Mouse (Mus musculus) ovary, postnatal 36 days (tissue): ENCODE measurements around the gene Slc35g3.
"Not testable (repeated sequence)": the region's sequence is repeated elsewhere in the genome, so short reads cannot be mapped to it uniquely, and the experiment has no call there.

Experiments used
- DNase-seq: peaks from one replicate; pipeline ENCODE4 v3.0.0; 2022; ENCODE audit warnings: low spot score, mixed read lengths

Gene Slc35g3

DNA sequence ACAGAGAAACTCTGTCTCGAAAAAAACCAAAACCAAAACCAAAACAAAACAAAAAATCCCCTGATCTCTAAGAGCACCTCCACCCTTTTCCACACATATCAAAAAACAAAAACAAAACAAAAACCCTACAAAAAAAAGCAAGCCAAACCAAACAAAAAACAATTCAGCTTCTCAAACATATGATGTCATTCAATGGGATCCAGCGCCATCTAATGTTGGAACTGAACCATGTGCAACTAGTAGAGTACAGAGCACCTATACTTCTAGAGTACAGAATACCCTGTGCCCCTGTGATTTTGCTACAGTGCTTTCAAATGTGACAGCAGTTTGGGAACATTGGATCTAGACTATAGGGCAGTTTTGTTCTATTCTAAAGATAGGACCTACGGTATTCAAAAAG lies 7.1 kb downstream of the Slc35g3 start:
- no peak for DNase-seq

DNA sequence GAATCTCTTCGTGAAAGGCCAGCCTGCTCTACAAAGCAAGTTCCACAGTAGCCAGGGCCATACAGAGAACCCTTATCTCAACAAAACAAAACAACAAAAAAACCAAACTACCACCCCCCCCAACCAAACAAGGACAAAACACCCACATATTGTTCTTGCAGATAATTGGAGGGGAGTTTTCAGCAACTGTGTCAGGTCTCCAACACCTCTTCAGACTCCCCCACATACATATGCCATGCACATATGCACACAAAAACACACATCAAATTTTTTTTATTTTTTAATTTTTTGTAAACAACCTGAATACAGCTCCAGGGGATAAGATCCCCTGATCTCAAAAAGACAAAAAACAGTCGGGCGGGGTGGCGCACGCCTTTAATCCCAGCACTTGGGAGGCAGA lies 7.5 kb downstream of the Slc35g3 start:
- DNase-seq, result no peak

DNA sequence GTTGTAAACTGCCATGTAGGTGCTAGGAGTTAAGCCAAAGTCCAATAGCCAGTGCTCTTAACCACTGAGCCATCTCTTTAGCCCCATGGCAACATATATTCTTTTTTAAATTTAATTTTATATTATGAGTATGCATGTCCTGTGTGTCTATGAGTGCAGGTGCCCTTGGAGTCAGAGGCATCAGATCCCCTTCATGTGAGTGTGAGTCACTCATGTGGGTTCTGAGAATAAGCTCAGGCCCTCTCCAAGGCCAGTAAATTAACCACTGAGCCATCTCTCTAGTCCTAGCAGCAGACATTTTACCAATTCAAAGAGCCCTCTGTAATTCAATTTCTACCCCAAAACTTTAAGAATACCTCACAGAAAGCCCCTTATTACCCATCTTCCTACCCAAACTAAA lies 9.1 kb downstream of the Slc35g3 start:
- no peak for DNase-seq

DNA sequence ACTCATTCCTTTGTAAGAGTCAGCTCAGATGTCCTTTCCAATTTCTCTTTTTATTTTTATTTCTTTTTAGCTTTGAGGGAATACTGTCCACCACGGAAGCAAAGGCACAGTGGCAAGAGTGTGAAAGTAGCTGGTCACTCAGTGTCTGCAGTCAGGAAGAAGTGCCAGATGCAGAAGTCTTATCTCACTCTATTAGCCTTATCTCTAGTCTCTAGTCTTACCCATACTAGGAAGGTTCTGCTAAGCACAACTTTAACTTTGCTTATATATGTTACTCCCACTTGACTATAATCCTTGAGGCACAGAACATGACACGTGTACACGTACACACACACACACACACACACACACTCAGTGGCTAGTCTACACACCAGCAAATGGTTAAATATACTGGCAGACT lies 10.1 kb downstream of the Slc35g3 start:
- no peak for DNase-seq

DNA sequence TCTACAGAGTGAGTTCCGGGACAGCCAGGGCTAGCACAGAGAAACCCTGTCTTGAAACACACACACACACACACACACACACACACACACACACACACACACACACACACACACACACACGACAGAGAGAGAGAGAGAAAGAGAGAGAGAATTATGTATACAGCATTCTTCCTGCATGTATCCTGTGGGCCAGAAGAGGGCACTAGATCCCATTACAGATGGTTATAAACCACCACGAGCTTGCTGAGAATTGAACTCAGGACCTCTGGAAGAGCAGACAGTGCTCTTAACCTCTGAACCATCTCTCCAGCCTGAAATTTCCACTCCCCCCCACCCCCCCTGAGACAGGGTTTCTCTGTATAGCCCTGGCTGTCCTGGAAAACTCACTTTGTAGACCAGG lies 30.4 kb downstream of the Slc35g3 start:
- DNase-seq, result not testable (repeated sequence)

DNA sequence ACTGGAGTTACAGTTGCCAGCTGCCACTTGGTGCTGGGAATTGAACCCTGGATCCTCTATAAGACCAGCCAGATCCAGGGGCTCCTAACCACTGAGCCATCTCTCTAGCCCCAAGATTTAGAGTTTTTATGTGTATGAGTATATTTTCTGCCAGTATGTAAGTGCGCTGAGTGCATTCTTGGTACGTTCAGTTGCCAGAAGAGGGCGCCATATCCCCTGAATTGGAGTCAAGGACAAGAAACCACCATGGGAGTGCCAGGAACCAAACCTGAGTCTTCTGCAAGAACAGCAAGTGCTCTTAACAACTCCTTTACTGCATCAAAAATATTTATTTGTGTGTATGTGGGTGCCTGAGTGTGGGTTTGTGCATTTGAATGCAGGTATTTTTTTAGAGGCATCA lies 32.7 kb downstream of the Slc35g3 start:
- DNase-seq, result no peak

DNA sequence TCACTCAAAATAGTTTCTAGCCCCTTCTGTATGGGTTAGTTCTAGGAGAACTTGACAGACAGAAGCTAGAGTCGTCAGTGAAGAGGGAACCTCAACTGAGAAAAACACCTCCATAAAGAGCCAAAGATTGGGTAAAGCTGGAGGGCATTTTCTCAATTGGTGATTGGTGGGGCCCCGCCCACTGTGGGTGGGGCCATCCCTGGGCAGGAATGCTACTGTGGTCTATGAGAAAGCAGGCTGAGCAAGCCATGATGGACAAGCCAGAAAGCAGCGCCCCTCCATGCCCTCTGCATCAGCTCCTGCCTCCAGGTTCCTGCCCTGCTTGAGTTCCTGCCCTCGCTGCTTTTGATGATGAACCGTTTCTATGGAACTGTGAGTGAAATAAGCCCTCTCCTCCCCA lies 35.8 kb downstream of the Slc35g3 start:
- DNase-seq, result no peak

DNA sequence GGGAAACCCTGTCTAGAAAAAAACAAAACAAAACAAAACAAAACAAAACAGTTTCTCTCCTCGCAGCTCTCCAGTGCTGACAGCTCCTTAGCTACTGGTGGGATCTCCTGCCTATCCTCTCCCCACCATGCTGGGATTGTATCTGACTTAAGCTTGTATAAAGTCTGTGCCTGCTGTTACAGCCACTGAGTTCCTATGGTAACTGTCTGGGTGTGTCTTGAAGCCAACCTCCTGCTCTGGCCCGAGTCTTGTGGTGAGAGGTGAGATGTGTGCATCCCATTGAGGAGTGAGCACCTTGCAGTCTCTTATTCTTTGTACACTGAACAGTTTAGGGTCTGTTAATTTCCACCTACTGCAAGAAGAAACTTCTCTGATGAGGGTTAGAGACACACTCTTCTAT lies 38.7 kb downstream of the Slc35g3 start:
- DNase-seq, result no peak

DNA sequence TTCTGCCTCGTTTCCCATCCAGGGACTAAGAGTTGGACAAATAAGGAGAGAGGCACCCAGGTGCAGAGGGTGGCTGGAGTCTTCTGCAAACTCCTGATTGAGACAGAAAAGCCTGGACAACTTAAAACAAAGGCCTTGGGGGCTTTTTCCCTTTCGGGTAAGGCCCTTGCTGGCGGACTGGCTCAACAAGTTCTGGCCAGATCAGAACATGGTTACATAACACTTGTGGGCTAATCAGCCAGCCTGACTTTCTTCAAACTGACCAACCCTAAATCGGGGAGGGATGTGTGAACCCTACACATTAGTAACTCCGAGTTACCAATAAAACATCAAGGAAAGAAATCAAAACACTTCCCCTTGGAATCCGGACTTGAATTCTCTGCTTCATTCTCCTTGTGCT lies 40.9 kb downstream of the Slc35g3 start:
- no peak for DNase-seq

DNA sequence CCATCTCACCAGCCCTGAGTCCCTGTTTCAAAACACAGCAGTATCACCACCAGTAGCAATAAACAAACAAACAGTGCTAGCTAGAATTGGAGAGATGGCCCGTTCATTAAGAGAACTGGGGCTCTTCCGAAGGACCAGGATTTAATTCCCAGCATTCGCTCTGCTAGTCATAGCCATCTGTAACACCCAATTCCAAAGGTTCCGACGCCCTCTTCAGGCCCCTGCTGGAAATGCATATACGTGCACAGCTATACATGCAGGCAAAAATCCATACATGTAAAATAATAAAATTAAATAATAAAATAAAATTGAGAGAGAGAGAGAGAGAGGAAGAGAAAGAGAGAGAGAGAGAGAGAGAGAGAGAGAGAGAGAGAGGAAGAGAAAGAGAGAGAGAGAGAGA lies 42.3 kb downstream of the Slc35g3 start:
- DNase-seq, result no peak

DNA sequence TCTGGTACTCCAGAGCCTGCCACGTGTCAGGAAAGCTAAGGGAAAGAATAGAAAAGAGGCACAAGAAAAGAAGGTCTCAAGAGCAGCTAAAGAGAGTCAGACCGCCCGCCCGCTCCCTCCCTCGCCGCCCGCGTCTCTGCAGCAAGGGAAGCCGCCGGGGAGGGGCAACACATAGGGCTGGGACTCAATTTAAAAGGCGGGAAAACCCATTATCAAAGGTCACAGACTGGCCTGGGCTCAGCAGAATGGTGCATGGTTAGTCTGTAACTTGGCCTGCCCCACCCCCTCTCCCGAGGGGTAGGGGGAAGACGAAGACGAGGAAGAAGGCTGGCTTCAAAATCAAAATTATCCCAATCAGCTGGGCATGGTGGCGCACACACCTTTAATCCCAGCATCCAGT lies 43.1 kb downstream of the Slc35g3 start:
- DNase-seq, result no peak

DNA sequence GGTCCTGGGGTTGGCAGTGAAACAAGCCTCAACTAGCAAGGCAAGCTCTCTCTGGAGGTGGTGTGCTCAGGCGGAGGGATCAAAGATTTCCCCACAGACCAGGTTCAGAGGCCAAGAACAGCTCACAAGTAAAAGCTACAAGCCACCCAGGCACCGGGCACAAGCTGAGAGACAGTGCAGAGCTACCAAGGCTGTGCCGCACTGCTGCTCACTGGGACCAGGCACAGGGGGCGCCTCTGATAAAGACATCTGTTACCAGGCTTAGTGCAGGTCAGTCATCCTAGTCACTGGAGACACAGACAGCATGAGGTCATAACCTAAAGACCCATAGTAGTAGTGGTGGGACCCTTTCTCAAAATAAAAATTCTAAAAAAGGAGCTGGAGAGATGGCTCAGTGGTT lies 44.8 kb downstream of the Slc35g3 start:
- no peak for DNase-seq

DNA sequence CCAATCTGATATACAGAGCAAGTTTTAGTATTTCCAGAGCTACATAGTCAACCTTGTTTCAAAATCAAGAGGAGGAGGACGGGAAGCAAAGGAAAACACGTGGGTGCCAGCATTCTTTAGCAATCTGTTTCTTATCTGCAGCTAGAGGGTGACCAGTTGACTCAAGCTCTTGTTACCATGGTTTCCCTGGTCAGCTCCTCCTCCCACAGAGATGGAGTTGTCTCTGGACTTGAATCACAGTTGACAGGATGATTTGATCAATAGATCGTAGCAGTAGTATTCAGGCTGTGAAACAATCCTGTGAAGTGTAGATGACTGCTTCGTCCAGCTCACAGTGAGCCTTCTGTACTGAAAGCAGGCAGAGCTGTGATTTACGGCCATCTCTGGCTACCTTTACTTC lies 45.8 kb downstream of the Slc35g3 start:
- DNase-seq, result no peak

DNA sequence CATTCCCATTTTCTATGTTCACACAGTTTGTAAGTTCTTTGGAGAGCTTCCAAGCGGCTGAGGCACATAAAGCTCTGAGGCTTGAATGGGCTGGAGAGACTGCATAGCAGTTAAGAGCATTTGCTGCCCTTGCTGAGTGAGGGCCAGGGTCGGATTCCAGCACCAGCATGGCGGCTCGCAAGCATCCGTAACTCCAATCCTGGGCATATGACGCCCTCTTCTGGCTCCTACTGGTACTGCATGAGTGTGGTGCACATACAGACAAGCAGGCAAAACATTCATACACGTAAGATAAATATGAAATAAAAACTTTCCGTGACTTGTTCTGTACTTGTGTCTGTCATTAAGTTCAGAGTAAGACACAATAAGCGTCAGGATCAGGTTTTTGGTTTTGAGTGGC lies 46.3 kb downstream of the Slc35g3 start:
- DNase-seq, result peak; percentile 40

DNA sequence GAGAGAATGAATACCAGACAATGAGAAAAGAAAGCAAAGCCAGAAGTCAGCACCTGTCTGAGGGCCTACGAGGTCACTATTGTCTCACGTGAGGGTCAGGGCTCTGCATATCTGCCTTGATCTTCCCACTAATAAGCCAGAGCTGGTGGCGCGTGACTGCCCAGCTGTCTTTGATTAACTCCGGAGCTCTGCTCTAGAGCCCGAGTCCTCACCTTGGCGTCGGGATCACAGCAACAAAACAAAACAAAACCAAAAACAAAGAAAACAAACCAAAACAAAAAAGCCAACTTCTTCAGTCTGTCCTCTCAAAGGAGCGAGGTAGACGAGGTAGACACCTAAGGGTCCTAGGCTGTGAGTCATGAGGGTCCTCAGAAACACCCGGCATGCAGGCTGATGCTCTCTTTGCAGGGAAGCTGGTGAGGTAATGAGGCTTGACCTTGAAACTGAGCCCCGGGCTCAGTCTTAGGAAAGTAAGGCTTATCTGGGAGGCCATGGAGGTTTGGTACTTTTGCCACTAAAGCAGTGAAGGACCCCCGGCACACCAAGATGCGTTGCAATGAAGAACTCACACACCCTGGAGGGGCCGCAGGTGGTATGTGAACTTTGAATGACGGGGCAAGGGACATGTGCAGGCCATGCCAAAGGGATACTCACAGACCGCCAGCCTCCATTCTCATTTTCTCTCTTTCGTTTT lies 47.0 kb downstream of the Slc35g3 start:
- DNase-seq, result no peak

DNA sequence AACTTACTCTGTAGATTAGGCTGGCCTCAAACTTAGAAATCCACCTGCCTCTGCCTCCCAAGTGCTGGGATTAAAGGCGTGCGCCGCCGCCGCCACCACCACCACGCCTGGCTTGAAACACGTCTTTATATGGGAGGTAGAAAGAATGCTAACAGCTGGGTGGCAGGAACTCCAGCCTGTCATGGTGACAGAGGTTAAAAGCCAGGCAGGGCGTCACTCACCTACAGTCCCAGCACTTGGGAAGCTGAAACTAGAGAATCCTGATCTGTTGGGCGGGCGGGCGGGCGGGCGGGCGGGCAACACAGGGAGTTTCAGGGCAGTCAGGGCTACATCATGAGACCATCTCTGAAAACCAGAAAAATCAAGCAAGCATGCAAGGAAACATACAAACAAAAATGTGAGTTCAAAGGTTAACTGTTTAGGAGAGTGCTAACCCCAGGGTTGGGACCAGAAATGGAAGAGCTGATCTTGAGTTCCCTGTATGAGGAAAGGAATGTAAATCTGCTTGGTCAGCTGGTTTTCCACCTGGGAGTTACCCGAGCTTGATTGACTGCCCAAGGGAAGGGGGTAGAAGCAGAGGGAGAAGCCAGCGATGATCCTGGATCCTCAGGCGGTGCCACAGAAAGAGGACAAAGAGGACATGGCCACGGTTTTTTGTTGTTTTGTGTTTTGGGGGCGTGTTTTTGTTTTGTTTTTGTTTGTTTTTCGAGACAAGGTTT lies 48.7 kb downstream of the Slc35g3 start:
- no peak for DNase-seq

DNA sequence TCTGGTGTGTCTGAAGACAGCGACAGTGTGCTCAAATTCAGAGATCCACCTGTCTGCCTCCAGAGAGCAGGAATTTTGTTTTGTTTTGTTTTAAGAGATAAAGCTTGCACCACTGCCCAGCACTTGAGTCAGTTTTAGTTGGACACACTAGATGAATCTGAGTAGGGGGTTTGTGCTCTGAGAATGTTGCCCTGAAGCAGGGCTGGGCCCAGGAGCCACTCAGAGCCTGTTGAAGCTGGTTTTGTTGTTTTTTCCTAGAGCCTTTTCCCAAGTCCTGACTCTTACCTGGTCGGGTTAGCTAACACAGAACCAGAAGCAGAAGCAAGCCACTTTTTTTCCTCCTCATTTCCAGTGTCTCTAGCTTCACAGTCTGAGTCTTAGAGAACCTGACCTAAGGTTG lies 50.7 kb downstream of the Slc35g3 start:
- DNase-seq, result no peak

DNA sequence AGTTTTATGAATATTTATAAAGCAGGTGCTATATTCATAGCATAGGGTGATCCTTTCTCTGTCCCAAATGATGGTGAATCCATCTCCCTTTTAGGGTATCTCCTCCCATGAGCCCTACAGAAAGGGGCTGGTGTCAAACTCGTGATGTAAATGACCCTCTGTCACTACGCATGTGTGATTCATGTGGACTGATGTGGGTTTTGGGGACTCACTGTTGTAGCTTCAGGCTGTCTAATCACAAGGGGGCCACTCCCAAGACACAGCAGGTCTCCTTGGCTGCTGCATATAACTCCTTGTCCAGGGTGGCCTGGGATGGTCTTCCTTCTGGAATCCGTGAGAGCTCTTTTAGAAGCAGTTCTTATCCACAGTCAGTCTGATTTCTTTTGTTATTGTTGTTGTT lies 51.3 kb downstream of the Slc35g3 start:
- DNase-seq, result no peak
